Comparison of ENCODE assay signal across 10 mouse cellular contexts in the genomic region with DNA sequence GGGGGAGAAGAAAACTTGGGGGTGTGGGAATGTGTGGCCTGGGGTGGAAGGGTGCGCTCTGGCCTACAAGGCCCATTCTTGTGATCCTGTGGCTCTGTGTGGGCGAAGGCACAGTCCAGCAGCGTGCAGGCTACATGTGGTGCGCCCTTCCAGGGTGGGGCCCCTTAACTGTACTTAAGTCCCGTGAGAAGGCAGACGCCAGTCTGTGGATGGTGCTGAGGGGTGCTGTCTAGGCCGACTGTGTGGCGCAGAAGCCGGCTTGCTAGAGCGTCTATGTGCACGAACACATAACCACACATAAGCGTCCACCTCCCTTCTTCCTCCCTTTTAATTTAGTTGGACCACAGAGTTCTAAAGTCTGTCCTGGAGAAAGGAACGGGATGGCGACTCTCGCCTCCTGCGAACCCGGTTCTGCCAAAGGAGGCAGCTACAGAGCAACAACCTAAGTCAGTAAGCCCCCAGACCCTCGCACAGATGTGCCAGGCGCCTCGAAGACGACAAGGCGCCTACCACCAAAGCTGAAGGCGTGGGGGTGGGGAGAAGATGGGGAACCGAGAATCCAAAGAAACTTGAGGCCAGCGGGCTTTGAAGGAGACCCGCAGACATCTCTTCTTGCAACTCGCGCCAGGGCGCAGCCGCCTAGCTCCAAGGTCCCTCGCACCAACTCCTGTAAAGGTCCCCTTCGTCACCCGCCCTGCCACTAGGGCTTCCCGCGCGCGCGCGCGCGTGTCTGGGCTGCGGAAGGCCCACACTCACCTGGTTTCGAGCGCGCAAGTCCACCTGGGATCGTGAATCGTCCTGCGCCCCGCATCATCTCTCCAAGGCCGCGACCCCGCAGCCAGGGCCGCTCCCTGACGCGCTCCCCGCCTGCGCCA. TPM values are rescaled to one million over a fixed set of nuclear protein-coding genes. Genes with fewer than 3 reads are reported as not detected.
DNase-seq lines count a peak whose midpoint lies in the region; ATAC-seq lines count a peak whose summit lies in the region.
"Had no signal": no experiment of that assay in that cellular context is flagged by ENCODE, and none has a peak within 500 bp of the region (broad histone marks: within the 10 kb centered on the region; RNA-seq: fewer than 3 reads in every experiment).

No protein-coding gene starts in this region.

- peak overlapping the region; percentile 61 for H3K4me2 ChIP-seq in hindbrain, embryonic 15.5 days
- peak overlapping the region; percentile 66 for H3K4me2 ChIP-seq in midbrain, embryonic 13.5 days (replicated peaks)

- peak overlapping the region; percentile 82 for H3K27ac ChIP-seq in heart, embryonic 10.5 days
- no peak overlapping the region for H3K27ac ChIP-seq in hindbrain, embryonic 15.5 days (replicated peaks)
- no peak overlapping the region for H3K27ac ChIP-seq in midbrain, embryonic 13.5 days

- intact Hi-C loops in heart, postnatal 14 days (cut with DNase I), result no loop called here

- H3K9ac ChIP-seq in hindbrain, embryonic 15.5 days, result no peak overlapping the region
- H3K9ac ChIP-seq in midbrain, embryonic 13.5 days (replicated peaks), result no peak overlapping the region

- H3K4me3 ChIP-seq in heart, embryonic 10.5 days, result peak overlapping the region; percentile 80
- peak overlapping the region; percentile 35 for H3K4me3 ChIP-seq in hindbrain, embryonic 15.5 days
- H3K4me3 ChIP-seq in midbrain, embryonic 13.5 days (replicated peaks), result peak overlapping the region; percentile 38

- H3K4me1 ChIP-seq in heart, embryonic 10.5 days, result peaks cover 40% of the 10 kb centered on the region
- peaks cover 24% of the 10 kb centered on the region for H3K4me1 ChIP-seq in hindbrain, embryonic 15.5 days (replicated peaks)
- H3K4me1 ChIP-seq in midbrain, embryonic 13.5 days (replicated peaks), result peaks cover 26% of the 10 kb centered on the region

- no peak for ATAC-seq in hindbrain, embryonic 15.5 days (ENCODE audit: low FRiP score, low read depth)
- no peak for ATAC-seq in midbrain, embryonic 13.5 days

- H3K27me3 ChIP-seq in heart, embryonic 10.5 days (ENCODE audit: insufficient read depth, poor library complexity, severe bottlenecking), result peaks cover 99% of the 10 kb centered on the region
- H3K27me3 ChIP-seq in hindbrain, embryonic 15.5 days, result peaks cover 97% of the 10 kb centered on the region
- H3K27me3 ChIP-seq in midbrain, embryonic 13.5 days, result peaks cover 99% of the 10 kb centered on the region

- H3K36me3 ChIP-seq in heart, embryonic 10.5 days, result no peaks in the 10 kb centered on the region; the same call in 1 of the 2 replicates
- no peaks in the 10 kb centered on the region for H3K36me3 ChIP-seq in hindbrain, embryonic 15.5 days
- H3K36me3 ChIP-seq in midbrain, embryonic 13.5 days, result no peaks in the 10 kb centered on the region

- H3K9me3 ChIP-seq in heart, embryonic 10.5 days, result no peaks in the 10 kb centered on the region
- no peaks in the 10 kb centered on the region for H3K9me3 ChIP-seq in hindbrain, embryonic 15.5 days
- H3K9me3 ChIP-seq in midbrain, embryonic 13.5 days, result no peaks in the 10 kb centered on the region

- WGBS in heart, embryonic 10.5 days, result under 1% methylated on average over 56 of the region's 57 CpGs
- under 1% methylated on average over 57 of the region's 57 CpGs for WGBS in hindbrain, embryonic 15.5 days
- WGBS in midbrain, embryonic 13.5 days, result under 1% methylated on average over 57 of the region's 57 CpGs

- no peak for DNase-seq in heart, embryonic 10.5 days (ENCODE audit: low spot score)
- DNase-seq in heart, postnatal 14 days, result no peak
- DNase-seq in R1 (ENCODE audit: low read depth, low spot score), result peak; percentile 52
- DNase-seq in right cerebral cortex, postnatal 4 days, result no peak
- no peak for DNase-seq in cerebellum, postnatal 4 days (ENCODE audit: low spot score in 2 of 2)
- no peak for DNase-seq in thymus, adult 18-20 months
- DNase-seq: cerebellum, adult 11-12 months; kidney, postnatal 10 days had no signal

RNA-seq across cellular contexts. Expression of a gene that starts 1.7 kb away (rescaled TPM):
- 3.1 and 41.3 TPM in 2 replicates for polyA plus RNA-seq in heart, embryonic 10.5 days (2016; fragmentation: Nextera tagmentation; extraction: Ambion mirVana)
- total RNA-seq in heart, postnatal 14 days (2021), result under 1 TPM; 0.17 to 0.22 TPM
- 1.3 and 1.4 TPM in 2 replicates for polyA plus RNA-seq in hindbrain, embryonic 15.5 days (2015; fragmentation: Nextera tagmentation; extraction: Ambion mirVana)
- 0.39 and 0.71 TPM in 2 replicates for polyA plus RNA-seq in midbrain, embryonic 13.5 days (2015; fragmentation: Nextera tagmentation; extraction: Ambion mirVana)

RNA-seq across cellular contexts. Expression of a gene that starts 25.7 kb away (rescaled TPM):
- polyA plus RNA-seq in heart, embryonic 10.5 days (2016; fragmentation: Nextera tagmentation; extraction: Ambion mirVana), result 57.0 and 58.7 TPM in 2 replicates
- total RNA-seq in heart, postnatal 14 days (2021), result 10 to 100 TPM; 13.5 to 17.3 TPM
- 50.3 and 51.0 TPM in 2 replicates for polyA plus RNA-seq in hindbrain, embryonic 15.5 days (2015; fragmentation: Nextera tagmentation; extraction: Ambion mirVana)
- polyA plus RNA-seq in midbrain, embryonic 13.5 days (2015; fragmentation: Nextera tagmentation; extraction: Ambion mirVana), result 57.8 and 60.7 TPM in 2 replicates

RNA-seq across cellular contexts. Expression of a gene that starts 33.5 kb away (rescaled TPM):
- 12.4 and 14.8 TPM in 2 replicates for polyA plus RNA-seq in heart, embryonic 10.5 days (2016; fragmentation: Nextera tagmentation; extraction: Ambion mirVana)
- 1 to 10 TPM; 2.4 to 2.6 TPM for total RNA-seq in heart, postnatal 14 days (2021)
- 4.1 and 5.5 TPM in 2 replicates for polyA plus RNA-seq in hindbrain, embryonic 15.5 days (2015; fragmentation: Nextera tagmentation; extraction: Ambion mirVana)
- polyA plus RNA-seq in midbrain, embryonic 13.5 days (2015; fragmentation: Nextera tagmentation; extraction: Ambion mirVana), result 1.3 and 1.9 TPM in 2 replicates

RNA-seq across cellular contexts. Expression of a gene that starts 45.3 kb away (rescaled TPM):
- polyA plus RNA-seq in heart, embryonic 10.5 days (2016; fragmentation: Nextera tagmentation; extraction: Ambion mirVana), result 0.53 and 2.0 TPM in 2 replicates
- total RNA-seq in heart, postnatal 14 days (2021), result under 1 TPM; 0.12 to 0.17 TPM
- polyA plus RNA-seq in hindbrain, embryonic 15.5 days (2015; fragmentation: Nextera tagmentation; extraction: Ambion mirVana), result 0.14 and 0.40 TPM in 2 replicates
- 0.12 and 0.13 TPM in 2 replicates for polyA plus RNA-seq in midbrain, embryonic 13.5 days (2015; fragmentation: Nextera tagmentation; extraction: Ambion mirVana)
